Mouse (Mus musculus) lung, embryonic 15.5 days (tissue): ENCODE results near the gene Slco6d1. TPM values are rescaled to one million over a fixed set of nuclear protein-coding genes. Genes with fewer than 3 reads are reported as not detected.
"Not testable (repeated sequence)": the region's sequence is repeated elsewhere in the genome, so short reads cannot be mapped to it uniquely, and the experiment has no call there.

ENCODE experiments used
- ATAC-seq: fragments of 200-750 bp; cut with Nextera tagmentation; 2 replicates; pipeline ENCODE4 v1.8.0; 2017; ENCODE audit warnings: moderate number of reproducible peaks, borderline replicate concordance; ENCODE audit not compliant: low FRiP score, low TSS enrichment; ENCODE audit errors: extremely low read depth
- H3K27ac ChIP-seq: fragments of 300-500 bp; sonication (generic); 2 replicates; pipeline ENCODE4 v1.5.1; 2015; ENCODE audit warnings: moderate library complexity, mild to moderate bottlenecking, inconsistent platforms
- H3K27me3 ChIP-seq: fragments of 300-500 bp; sonication (generic); 2 replicates; pipeline ENCODE4 v1.6.1; 2015; ENCODE audit warnings: inconsistent platforms
- H3K36me3 ChIP-seq: fragments of 300-500 bp; sonication (generic); 2 replicates; pipeline ENCODE4 v1.6.1; 2015; ENCODE audit warnings: inconsistent platforms
- H3K4me1 ChIP-seq: fragments of 300-500 bp; sonication (generic); 2 replicates; pipeline ENCODE4 v1.6.1; 2015; ENCODE audit warnings: inconsistent platforms
- H3K4me2 ChIP-seq: fragments of 300-500 bp; sonication (generic); 2 replicates; pipeline ENCODE4 v1.6.1; 2015; ENCODE audit warnings: inconsistent platforms, mild to moderate bottlenecking, moderate library complexity
- H3K4me3 ChIP-seq: fragments of 300-500 bp; sonication (generic); 2 replicates; pipeline ENCODE4 v1.5.1; 2015; ENCODE audit warnings: mild to moderate bottlenecking, inconsistent platforms
- H3K9ac ChIP-seq: fragments of 300-500 bp; sonication (generic); 2 replicates; pipeline ENCODE4 v1.6.1; 2015; ENCODE audit warnings: inconsistent platforms
- H3K9me3 ChIP-seq: fragments of 300-500 bp; sonication (generic); 2 replicates; pipeline ENCODE4 v1.6.1; 2016; ENCODE audit warnings: inconsistent platforms
- WGBS: fragments of 180-500 bp; shearing (Covaris S2); methylation state at CpG from one replicate; pipeline ENCODE4 v1.1.7; 2015; 5-methylcytosine and 5-hydroxymethylcytosine counted together
- polyA plus RNA-seq: library from polyadenylated mRNA; unstranded; fragments of >200 nt; fragmentation: Nextera tagmentation; extraction: Ambion mirVana; gene quantifications from 2 replicates; pipeline ENCODE4 v1.2.1, GENCODE M21; 2015

The Slco6d1 gene
- polyA plus RNA-seq = not detected in 2 replicates

GRCm38 (mm10) chr1:98420824-98421223, at the start of gene Slco6d1:
Gene Slco6d1, plus strand, starts transcription at chr1:98421124.
- no peaks in the 10 kb centered on the region for H3K27me3 ChIP-seq
- no peak within 1 kb of the TSS for H3K9ac ChIP-seq
- no peaks in the 10 kb centered on the region for H3K36me3 ChIP-seq
- no peaks in the 10 kb centered on the region for H3K9me3 ChIP-seq
- no peak within 1 kb of the TSS for H3K27ac ChIP-seq
- WGBS = 76% methylated on average over 10 of the region's 10 CpGs
- H3K4me1 ChIP-seq = no peaks in the 10 kb centered on the region
- H3K4me2 ChIP-seq = no peak within 1 kb of the TSS
- H3K4me3 ChIP-seq = no peak within 1 kb of the TSS
- ATAC-seq = no peak

DNA sequence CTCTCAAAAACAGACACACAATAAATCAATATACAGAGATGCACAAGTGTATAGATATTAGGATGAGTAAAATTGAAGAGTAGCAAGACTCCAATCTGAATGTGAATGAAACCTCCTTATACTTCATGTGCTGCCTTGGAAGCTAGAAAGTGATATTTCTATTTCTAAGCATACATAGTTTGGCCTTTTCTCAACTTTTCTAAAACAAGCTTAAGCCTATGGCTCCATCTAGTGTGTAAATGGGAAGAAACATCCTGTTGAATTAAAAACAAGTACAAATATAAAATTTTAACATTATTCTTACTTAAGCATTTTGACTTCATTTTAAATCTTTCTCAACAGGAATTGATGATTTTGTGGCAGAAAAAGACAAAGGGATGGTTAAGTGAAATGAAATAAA, 28.9 kb upstream of the Slco6d1 start:
- H3K4me1 ChIP-seq = no peaks in the 10 kb centered on the region
- ATAC-seq = no peak

GRCm38 (mm10) chr1:98447929-98448328, 27.0 kb downstream of the Slco6d1 start:
- Histone ChIP-seq H3K36me3 (no peaks in the 10 kb centered on the region), H3K27me3 (no peaks in the 10 kb centered on the region), H3K4me2 (no peak overlapping the region), H3K9ac (no peak overlapping the region), H3K4me3 (no peak overlapping the region), H3K9me3 (no peaks in the 10 kb centered on the region), H3K4me1 (no peaks in the 10 kb centered on the region), H3K27ac (no peak overlapping the region)
- 77% methylated on average over 4 of the region's 4 CpGs for WGBS
- ATAC-seq = no peak

More for the DNA sequence above, 28.9 kb upstream of the Slco6d1 start:
- Histone ChIP-seq H3K27me3 (no peaks in the 10 kb centered on the region), H3K4me3 (no peak overlapping the region), H3K36me3 (no peaks in the 10 kb centered on the region), H3K4me2 (no peak overlapping the region), H3K27ac (no peak overlapping the region), H3K9ac (no peak overlapping the region), H3K9me3 (no peaks in the 10 kb centered on the region)

DNA sequence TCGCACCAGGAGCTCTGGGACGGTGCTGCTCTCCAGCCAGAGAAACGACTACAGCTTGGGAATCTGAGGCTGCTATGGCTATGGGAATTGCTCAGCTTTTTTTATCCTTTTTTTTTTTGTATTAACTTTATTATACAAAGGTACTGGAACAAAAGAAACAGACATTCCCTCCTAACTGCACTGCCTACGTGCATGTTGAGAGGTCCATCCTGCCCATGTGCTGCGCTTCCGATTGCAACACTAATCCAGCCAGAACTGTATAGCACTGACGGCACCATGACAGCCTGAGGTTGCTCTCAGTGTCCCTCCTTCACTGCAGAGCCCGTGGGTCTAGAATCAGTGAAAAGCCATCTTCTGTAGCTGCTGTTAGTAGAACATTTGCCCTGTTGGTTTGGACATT, 38.3 kb downstream of the Slco6d1 start:
- H3K9me3 ChIP-seq, H3K4me3 ChIP-seq: not testable (repeated sequence)
- 87% methylated on average over 8 of the region's 8 CpGs for WGBS

GRCm38 (mm10) chr1:98476381-98476780, 55.5 kb downstream of the Slco6d1 start:
- WGBS = 86% methylated on average over 1 of the region's 1 CpGs
- H3K9ac ChIP-seq, H3K4me3 ChIP-seq, ATAC-seq, H3K36me3 ChIP-seq, H3K4me1 ChIP-seq, H3K4me2 ChIP-seq, H3K9me3 ChIP-seq, H3K27ac ChIP-seq, H3K27me3 ChIP-seq: not testable (repeated sequence)

More for the DNA sequence above, 38.3 kb downstream of the Slco6d1 start:
- H3K27ac ChIP-seq, H3K4me2 ChIP-seq, H3K27me3 ChIP-seq, H3K36me3 ChIP-seq, ATAC-seq, H3K9ac ChIP-seq, H3K4me1 ChIP-seq: not testable (repeated sequence)

- no peaks in the 10 kb centered on the region for H3K9me3 ChIP-seq
- H3K36me3 ChIP-seq = no peaks in the 10 kb centered on the region
- H3K9ac ChIP-seq = no peak overlapping the region
- ATAC-seq = no peak
- no peak overlapping the region for H3K4me2 ChIP-seq
- no peaks in the 10 kb centered on the region for H3K27me3 ChIP-seq
- H3K4me3 ChIP-seq = no peak overlapping the region
- H3K27ac ChIP-seq = no peak overlapping the region
- 53% methylated on average over 2 of the region's 2 CpGs for WGBS
- no peaks in the 10 kb centered on the region for H3K4me1 ChIP-seq
Observed at GRCm38 (mm10) chr1:98479243-98479642, 58.3 kb downstream of the Slco6d1 start.

- H3K27ac ChIP-seq = no peak overlapping the region
- H3K9ac ChIP-seq = no peak overlapping the region
- no peaks in the 10 kb centered on the region for H3K4me1 ChIP-seq
- ATAC-seq = no peak
- no peaks in the 10 kb centered on the region for H3K27me3 ChIP-seq
- no peak overlapping the region for H3K4me3 ChIP-seq
- WGBS = 81% methylated on average over 2 of the region's 2 CpGs
- H3K9me3 ChIP-seq = no peaks in the 10 kb centered on the region
- no peaks in the 10 kb centered on the region for H3K36me3 ChIP-seq
- H3K4me2 ChIP-seq = no peak overlapping the region
Observed at GRCm38 (mm10) chr1:98505982-98506381, 85.1 kb downstream of the Slco6d1 start.

DNA sequence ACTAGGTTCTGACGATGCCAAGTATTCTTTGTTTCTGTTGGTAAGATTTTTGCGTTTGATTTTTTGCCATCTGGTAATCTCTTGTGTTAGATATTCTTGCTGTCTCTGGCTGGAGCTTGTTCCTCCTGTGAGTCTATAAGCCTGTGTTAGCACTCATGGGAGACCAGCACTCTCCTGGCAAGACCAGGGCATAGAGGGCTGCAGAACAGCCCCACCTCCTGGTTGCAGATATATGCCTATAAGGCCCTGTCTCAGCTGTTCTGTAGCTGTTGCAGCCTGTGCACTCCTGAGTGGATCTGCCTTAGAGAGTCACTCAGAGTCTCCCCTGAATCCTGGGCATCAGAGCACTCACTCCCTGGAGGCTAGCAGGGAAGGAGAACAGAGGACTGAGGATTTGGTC, 102.1 kb downstream of the Slco6d1 start:
- ATAC-seq = no peak
- WGBS = 72% methylated on average over 2 of the region's 2 CpGs

DNA sequence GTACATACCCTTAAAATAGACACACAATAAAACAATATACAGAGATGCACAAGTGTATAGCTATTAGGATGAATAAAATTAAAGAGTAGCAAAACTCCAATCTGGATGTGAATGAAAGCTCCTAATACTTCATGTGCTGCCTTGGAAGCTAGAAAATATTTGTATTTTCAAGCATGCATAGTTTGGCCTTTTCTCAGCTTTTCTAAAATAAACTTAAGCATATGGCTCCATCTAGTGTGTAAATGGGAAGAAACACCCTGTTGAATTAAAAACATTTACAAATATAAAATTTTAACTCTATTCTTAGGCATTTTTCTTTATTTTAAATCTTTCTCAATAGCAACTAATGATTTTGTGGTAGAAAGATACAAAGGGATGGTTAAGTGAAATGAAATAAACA, 102.6 kb downstream of the Slco6d1 start:
- Histone ChIP-seq H3K27ac (no peak overlapping the region), H3K4me1 (no peaks in the 10 kb centered on the region)

More for the DNA sequence above, 102.1 kb downstream of the Slco6d1 start:
- Histone ChIP-seq H3K36me3 (no peaks in the 10 kb centered on the region), H3K9me3 (no peaks in the 10 kb centered on the region), H3K4me3 (no peak overlapping the region), H3K27ac (no peak overlapping the region), H3K9ac (no peak overlapping the region), H3K4me2 (no peak overlapping the region), H3K27me3 (no peaks in the 10 kb centered on the region), H3K4me1 (no peaks in the 10 kb centered on the region)

GRCm38 (mm10) chr1:98528368-98528767, 107.4 kb downstream of the Slco6d1 start:
- H3K9ac ChIP-seq, H3K4me3 ChIP-seq, H3K27me3 ChIP-seq, H3K4me2 ChIP-seq, ATAC-seq, H3K27ac ChIP-seq, H3K9me3 ChIP-seq, H3K36me3 ChIP-seq, H3K4me1 ChIP-seq: not testable (repeated sequence)
- WGBS = 74% methylated on average over 2 of the region's 2 CpGs

More for the DNA sequence above, 102.6 kb downstream of the Slco6d1 start:
- Histone ChIP-seq H3K9me3 (no peaks in the 10 kb centered on the region), H3K4me3 (no peak overlapping the region), H3K4me2 (no peak overlapping the region), H3K9ac (no peak overlapping the region), H3K36me3 (no peaks in the 10 kb centered on the region), H3K27me3 (no peaks in the 10 kb centered on the region)
- ATAC-seq = no peak

DNA sequence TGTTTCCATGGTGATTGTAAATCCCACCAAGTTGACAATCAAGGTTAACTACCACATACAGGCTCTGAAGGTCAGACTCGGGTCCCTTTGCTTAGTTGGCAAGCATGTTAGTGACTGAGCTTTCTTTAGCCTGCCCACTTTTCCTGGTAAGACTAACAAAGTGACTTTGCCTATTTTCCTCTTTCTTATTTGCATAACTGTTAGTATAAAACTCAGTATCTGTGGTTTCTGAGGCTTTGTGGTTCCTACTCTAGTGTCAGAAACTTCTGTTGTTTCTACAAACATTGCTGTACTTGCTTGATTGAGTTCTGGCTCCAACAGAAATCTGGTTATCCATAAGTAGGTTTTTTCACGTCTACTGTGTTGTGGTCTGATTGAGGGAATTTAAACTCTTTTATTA, 124.4 kb downstream of the Slco6d1 start:
- H3K9ac ChIP-seq = no peak overlapping the region
- H3K4me2 ChIP-seq = no peak overlapping the region
- no peaks in the 10 kb centered on the region for H3K9me3 ChIP-seq
- H3K36me3 ChIP-seq = no peaks in the 10 kb centered on the region
- no peaks in the 10 kb centered on the region for H3K27me3 ChIP-seq
- no peak for ATAC-seq
- H3K27ac ChIP-seq = no peak overlapping the region
- no peaks in the 10 kb centered on the region for H3K4me1 ChIP-seq
- WGBS = 71% methylated on average over 2 of the region's 2 CpGs
- H3K4me3 ChIP-seq = no peak overlapping the region

GRCm38 (mm10) chr1:98554388-98554787, 133.5 kb downstream of the Slco6d1 start:
- no peaks in the 10 kb centered on the region for H3K4me1 ChIP-seq
- H3K36me3 ChIP-seq = no peaks in the 10 kb centered on the region
- H3K9ac ChIP-seq = no peak overlapping the region
- ATAC-seq = no peak
- no peak overlapping the region for H3K4me2 ChIP-seq
- H3K27ac ChIP-seq = no peak overlapping the region
- no peaks in the 10 kb centered on the region for H3K27me3 ChIP-seq
- 83% methylated on average over 2 of the region's 2 CpGs for WGBS
- H3K4me3 ChIP-seq = no peak overlapping the region
- no peaks in the 10 kb centered on the region for H3K9me3 ChIP-seq

- Histone ChIP-seq H3K36me3 (no peaks in the 10 kb centered on the region), H3K27ac (no peak overlapping the region), H3K9ac (no peak overlapping the region), H3K9me3 (no peaks in the 10 kb centered on the region), H3K27me3 (no peaks in the 10 kb centered on the region), H3K4me2 (no peak overlapping the region), H3K4me3 (no peak overlapping the region), H3K4me1 (no peaks in the 10 kb centered on the region)
- ATAC-seq = no peak
Observed at GRCm38 (mm10) chr1:98565701-98566100, 144.8 kb downstream of the Slco6d1 start.
